Mouse (Mus musculus) hindbrain, embryonic 15.5 days (tissue): Measurements from ENCODE around the gene Gm45713. TPM values are rescaled to one million over a fixed set of nuclear protein-coding genes. Genes with fewer than 3 reads are reported as not detected.
"Not testable (repeated sequence)": the region's sequence is repeated elsewhere in the genome, so short reads cannot be mapped to it uniquely, and the experiment has no call there.

Experiments
- ATAC-seq: fragments of 200-750 bp; cut with Nextera tagmentation; 2 replicates; pipeline ENCODE4 v1.8.0; 2017; ENCODE audit warnings: low read depth, moderate number of reproducible peaks, moderate TSS enrichment; ENCODE audit not compliant: low FRiP score
- H3K27ac ChIP-seq: fragments of 300-500 bp; sonication (generic); replicated peaks from 2 replicates; pipeline ENCODE4 v1.5.1; 2015; ENCODE audit warnings: mild to moderate bottlenecking, inconsistent platforms
- H3K27me3 ChIP-seq: fragments of 300-500 bp; sonication (generic); 2 replicates; pipeline ENCODE4 v1.6.1; 2015; ENCODE audit warnings: control low read depth, inconsistent platforms
- H3K36me3 ChIP-seq: fragments of 300-500 bp; sonication (generic); 2 replicates; pipeline ENCODE4 v1.6.1; 2015; ENCODE audit warnings: control low read depth, inconsistent platforms
- H3K4me1 ChIP-seq: fragments of 300-500 bp; sonication (generic); replicated peaks from 2 replicates; pipeline ENCODE4 v1.6.1; 2015; ENCODE audit warnings: control low read depth, inconsistent platforms
- H3K4me2 ChIP-seq: fragments of 300-500 bp; sonication (generic); 2 replicates; pipeline ENCODE4 v1.6.1; 2015; ENCODE audit warnings: moderate library complexity, mild to moderate bottlenecking, inconsistent platforms
- H3K4me3 ChIP-seq: fragments of 300-500 bp; sonication (generic); 2 replicates; pipeline ENCODE4 v1.5.1; 2015; ENCODE audit warnings: mild to moderate bottlenecking, inconsistent platforms
- H3K9ac ChIP-seq: fragments of 300-500 bp; sonication (generic); 2 replicates; pipeline ENCODE4 v1.6.1; 2015; ENCODE audit warnings: inconsistent platforms
- H3K9me3 ChIP-seq: fragments of 300-500 bp; sonication (generic); 2 replicates; pipeline ENCODE4 v1.6.1; 2016; ENCODE audit warnings: control low read depth, inconsistent platforms
- WGBS: fragments of 180-500 bp; shearing (Covaris S2); methylation state at CpG from one replicate; pipeline ENCODE4 v1.1.7; 2015; 5-methylcytosine and 5-hydroxymethylcytosine counted together
- polyA plus RNA-seq: library from polyadenylated mRNA; unstranded; fragments of >200 nt; fragmentation: Nextera tagmentation; extraction: Ambion mirVana; gene quantifications from 2 replicates; pipeline ENCODE4 v1.2.1, GENCODE M21; 2015

The Gm45713 gene
- polyA plus RNA-seq, 1 experiment from 2014 or later = not detected

DNA sequence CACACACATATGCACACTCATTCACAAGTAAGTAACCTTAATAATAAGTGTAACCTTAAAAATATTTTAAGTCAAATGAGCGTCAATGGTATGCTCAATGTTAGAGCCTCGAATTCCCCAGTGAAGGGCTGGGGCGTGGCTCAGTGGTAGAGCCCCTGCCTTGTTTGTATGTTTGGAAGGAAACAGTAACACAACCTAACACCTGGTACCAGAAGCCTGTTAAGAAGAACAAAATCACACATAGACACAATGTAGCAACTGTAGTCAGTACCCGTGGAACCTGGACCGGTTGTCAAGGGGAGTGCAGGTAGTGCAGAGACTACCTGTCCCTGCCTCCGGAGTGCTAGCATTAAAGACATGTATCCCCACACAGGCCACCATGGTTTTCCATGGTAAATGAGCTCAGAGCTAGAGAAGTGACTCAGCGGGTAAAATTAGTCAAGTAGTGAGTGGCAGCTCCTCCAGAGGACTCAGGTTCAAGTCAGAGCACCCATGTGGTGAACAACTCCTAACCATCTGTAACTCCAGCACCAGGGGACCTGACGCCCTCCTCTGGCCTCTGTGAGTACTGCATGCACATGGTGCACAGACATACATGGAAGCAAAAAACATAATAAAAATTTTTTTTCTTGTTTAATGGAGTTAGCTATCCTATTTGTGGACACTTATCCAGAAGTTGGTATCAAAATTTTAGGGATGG is 37.3 kb downstream of the Gm45713 start:
- Histone ChIP-seq H3K9ac (no peak overlapping the region), H3K4me1 (no peaks in the 10 kb centered on the region), H3K4me2 (no peak overlapping the region), H3K27me3 (no peaks in the 10 kb centered on the region), H3K4me3 (no peak overlapping the region), H3K27ac (no peak overlapping the region), H3K9me3 (no peaks in the 10 kb centered on the region), H3K36me3 (no peaks in the 10 kb centered on the region)
- ATAC-seq = no peak
- WGBS = 87% methylated on average over 8 of the region's 8 CpGs

DNA sequence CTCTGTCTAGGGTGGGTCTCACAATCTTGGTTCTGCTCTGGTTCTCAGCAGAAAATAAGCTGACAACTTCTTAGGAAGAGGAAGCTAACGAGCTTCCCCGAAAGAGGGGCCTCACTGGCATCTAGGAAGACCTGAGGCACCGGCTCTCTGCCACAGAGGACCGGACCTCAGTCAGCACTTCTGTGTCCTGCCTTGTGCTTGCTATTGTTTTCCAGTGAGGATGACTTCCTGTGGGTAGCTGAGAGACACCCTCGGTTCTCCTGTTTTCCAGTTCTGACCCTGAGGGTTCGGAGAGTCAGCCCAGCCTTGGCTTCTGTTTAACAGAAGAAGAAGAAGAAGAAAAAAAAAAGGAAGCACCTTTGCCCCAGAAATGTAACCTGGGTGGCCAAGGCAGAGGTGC is 38.6 kb downstream of the Gm45713 start:
- H3K4me3 ChIP-seq = no peak overlapping the region

DNA sequence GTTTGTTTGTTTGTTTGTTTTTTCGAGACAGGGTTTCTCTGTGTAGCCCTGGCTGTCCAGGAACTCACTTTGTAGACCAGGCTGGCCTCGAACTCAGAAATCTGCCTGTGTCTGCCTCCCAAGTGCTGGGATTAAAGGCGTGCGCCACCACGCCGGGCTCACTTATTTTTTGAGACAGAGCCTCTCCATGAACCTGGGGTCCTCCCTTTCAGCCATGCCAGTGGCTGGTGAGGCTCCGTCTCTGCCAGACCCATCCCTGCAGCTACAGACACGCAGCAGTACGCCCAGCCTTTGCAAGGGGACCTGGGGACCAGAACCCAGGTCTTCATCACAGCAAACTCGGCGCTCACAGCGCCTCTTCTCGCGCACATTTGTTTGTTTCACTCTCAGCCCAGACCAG is 40.1 kb downstream of the Gm45713 start:
- not testable (repeated sequence) for H3K36me3 ChIP-seq, H3K27me3 ChIP-seq, H3K27ac ChIP-seq, H3K9ac ChIP-seq, H3K4me1 ChIP-seq, ATAC-seq, H3K4me2 ChIP-seq, H3K4me3 ChIP-seq, H3K9me3 ChIP-seq
- 94% methylated on average over 14 of the region's 14 CpGs for WGBS

More for the DNA sequence above, 38.6 kb downstream of the Gm45713 start:
- no peaks in the 10 kb centered on the region for H3K36me3 ChIP-seq
- 85% methylated on average over 6 of the region's 6 CpGs for WGBS
- ATAC-seq = no peak
- H3K4me1 ChIP-seq = no peaks in the 10 kb centered on the region
- H3K9ac ChIP-seq = no peak overlapping the region
- no peak overlapping the region for H3K27ac ChIP-seq
- H3K4me2 ChIP-seq = no peak overlapping the region
- H3K27me3 ChIP-seq = no peaks in the 10 kb centered on the region
- no peaks in the 10 kb centered on the region for H3K9me3 ChIP-seq

DNA sequence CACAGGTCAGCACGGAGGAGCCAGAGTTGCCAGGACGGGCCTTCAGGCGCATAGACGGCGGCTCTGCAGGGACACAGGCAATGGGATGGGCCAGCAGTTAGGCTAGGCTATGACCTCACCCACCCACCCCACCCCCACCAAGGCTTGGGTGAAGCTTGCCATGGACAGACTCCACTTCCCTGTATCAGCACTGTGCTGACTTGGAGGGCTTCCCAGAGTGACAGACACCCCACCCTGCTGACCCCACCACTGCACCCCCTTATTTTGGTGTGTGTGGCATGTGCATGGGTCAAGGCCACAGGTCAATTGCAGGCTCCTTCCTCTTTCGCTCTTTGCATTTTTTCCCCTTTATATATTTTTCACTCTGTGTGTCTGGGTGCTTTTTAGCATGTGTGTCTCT is 40.7 kb downstream of the Gm45713 start:
- Histone ChIP-seq H3K36me3 (no peaks in the 10 kb centered on the region), H3K4me2 (no peak overlapping the region), H3K9ac (no peak overlapping the region), H3K4me3 (no peak overlapping the region), H3K27ac (no peak overlapping the region), H3K9me3 (no peaks in the 10 kb centered on the region), H3K4me1 (peaks cover 5% of the 10 kb centered on the region; the same call in 1 of the 2 replicates), H3K27me3 (no peaks in the 10 kb centered on the region)
- WGBS = 83% methylated on average over 6 of the region's 6 CpGs
- ATAC-seq = no peak

DNA sequence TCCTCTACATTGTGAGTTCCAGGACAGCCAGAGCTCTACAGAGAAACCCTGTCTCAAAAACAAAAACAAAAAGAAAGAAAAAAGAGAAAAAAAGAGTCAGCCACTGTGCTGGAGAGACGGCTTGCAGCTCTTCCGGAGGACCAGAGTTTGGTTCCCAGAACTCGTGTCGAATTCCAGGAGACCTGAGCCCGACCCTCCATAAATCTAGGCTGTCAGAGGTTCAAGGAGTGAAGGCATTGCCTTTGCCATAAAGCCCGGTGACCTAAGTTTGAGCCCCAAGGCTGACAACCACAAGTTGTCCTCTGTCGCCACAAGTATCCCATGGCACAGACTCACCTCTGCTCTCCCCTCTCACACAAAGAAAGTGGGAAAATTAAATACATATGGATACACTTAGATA is 41.9 kb downstream of the Gm45713 start:
- ATAC-seq = no peak
- Histone ChIP-seq H3K9me3 (no peaks in the 10 kb centered on the region), H3K27ac (no peak overlapping the region), H3K9ac (no peak overlapping the region), H3K36me3 (no peaks in the 10 kb centered on the region), H3K27me3 (no peaks in the 10 kb centered on the region), H3K4me1 (peaks cover 5% of the 10 kb centered on the region; the same call in 1 of the 2 replicates), H3K4me3 (no peak overlapping the region), H3K4me2 (no peak overlapping the region)
- 40% methylated on average over 7 of the region's 7 CpGs for WGBS

DNA sequence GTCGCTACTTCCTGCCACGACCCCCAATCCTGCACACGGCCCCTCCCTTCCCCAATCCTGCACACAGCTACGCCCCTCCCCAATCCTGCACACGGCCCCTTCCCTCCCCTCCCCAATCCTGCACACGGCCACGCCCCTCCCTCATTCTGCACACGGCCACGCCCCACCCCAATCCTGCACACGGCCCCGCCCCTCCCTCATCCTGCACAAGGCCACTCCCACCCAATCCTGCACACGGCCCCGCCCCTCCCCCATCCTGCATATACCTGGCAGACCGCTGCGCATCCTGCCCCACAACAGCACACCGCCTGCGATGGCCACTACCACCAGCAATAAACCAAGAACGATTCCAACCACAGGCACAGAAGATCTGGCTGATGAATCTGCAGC is 42.5 kb downstream of the Gm45713 start:
- no peak overlapping the region for H3K9ac ChIP-seq
- no peak for ATAC-seq
- no peaks in the 10 kb centered on the region for H3K9me3 ChIP-seq
- no peaks in the 10 kb centered on the region for H3K27me3 ChIP-seq
- no peak overlapping the region for H3K4me3 ChIP-seq
- H3K4me2 ChIP-seq = no peak overlapping the region
- 41% methylated on average over 18 of the region's 18 CpGs for WGBS
- no peaks in the 10 kb centered on the region for H3K36me3 ChIP-seq
- H3K27ac ChIP-seq = no peak overlapping the region
- H3K4me1 ChIP-seq = peaks cover 5% of the 10 kb centered on the region; the same call in 1 of the 2 replicates

DNA sequence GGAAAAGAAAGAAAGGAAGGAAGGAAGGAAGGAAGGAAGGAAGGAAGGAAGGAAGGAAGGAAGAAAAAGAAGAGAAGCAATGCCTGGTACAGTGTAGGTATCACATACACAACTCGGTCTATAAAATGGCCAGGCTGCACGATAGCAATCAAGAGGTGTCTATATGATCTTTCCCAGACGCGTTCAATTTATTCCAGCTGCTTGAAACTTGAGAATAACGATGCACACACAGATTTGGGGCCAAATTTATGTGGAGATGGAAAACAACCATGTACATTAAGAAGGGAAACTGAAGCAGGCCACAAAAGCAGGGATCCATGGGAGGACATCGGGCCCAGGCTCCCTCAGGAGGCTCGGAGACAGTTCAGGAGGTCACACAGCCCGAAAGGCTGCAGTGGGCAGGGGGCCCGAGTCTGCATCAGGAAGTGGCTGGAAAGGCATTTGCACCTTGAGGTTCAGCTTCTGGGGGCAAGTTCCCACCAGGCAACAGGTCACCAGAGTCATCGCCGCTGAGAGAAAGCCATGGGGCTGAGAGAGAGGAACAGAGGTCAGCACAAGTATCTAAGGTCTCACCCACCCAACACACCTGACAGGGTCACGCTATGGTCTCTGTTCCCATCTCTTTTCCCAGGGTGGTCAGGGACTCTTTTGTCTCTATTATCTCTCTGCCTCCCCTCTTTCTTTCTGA is 43.1 kb downstream of the Gm45713 start:
- Histone ChIP-seq H3K27me3 (no peaks in the 10 kb centered on the region), H3K4me3 (no peak overlapping the region), H3K4me2 (no peak overlapping the region), H3K9me3 (no peaks in the 10 kb centered on the region), H3K27ac (no peak overlapping the region), H3K4me1 (peaks cover 5% of the 10 kb centered on the region; the same call in 1 of the 2 replicates), H3K36me3 (no peaks in the 10 kb centered on the region), H3K9ac (no peak overlapping the region)
- no peak for ATAC-seq
- 65% methylated on average over 12 of the region's 12 CpGs for WGBS

DNA sequence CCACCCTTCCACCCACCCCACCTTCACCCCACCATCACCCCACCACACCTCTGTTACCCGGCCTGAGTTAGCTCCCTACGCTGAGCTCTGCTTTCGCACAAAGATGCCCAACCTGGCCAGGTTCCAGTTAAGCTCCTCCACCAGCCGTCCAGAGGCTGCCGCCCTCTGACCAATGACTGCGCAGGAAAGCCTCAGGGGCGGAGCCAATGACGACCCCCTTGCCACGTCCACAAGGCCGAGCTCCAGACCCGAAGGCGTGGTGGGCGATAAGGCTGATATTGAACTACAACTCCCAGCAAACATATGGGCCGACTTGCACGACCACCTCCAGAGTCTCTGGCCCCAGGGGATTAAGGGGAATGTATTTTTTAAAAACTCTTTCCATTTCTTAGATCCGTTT is 44.0 kb downstream of the Gm45713 start, which contains the start of gene Rcn3:
Rcn3 (minus strand) TSS at position 174 of the 400 bp plus-strand sequence.
- Histone ChIP-seq H3K27ac (peak within 1 kb of the TSS; percentile 24; the same call in 1 of the 2 replicates), H3K4me2 (peak within 1 kb of the TSS; percentile 64), H3K9ac (0 out of 2 replicates have a peak within 1 kb of the TSS, but pooled peaks have one; percentile 35), H3K36me3 (no peaks in the 10 kb centered on the region), H3K4me1 (peaks cover 5% of the 10 kb centered on the region; the same call in 1 of the 2 replicates), H3K4me3 (peak within 1 kb of the TSS; percentile 40), H3K9me3 (no peaks in the 10 kb centered on the region), H3K27me3 (no peaks in the 10 kb centered on the region)
- under 1% methylated on average over 16 of the region's 16 CpGs for WGBS
- ATAC-seq = peak; percentile 92

DNA sequence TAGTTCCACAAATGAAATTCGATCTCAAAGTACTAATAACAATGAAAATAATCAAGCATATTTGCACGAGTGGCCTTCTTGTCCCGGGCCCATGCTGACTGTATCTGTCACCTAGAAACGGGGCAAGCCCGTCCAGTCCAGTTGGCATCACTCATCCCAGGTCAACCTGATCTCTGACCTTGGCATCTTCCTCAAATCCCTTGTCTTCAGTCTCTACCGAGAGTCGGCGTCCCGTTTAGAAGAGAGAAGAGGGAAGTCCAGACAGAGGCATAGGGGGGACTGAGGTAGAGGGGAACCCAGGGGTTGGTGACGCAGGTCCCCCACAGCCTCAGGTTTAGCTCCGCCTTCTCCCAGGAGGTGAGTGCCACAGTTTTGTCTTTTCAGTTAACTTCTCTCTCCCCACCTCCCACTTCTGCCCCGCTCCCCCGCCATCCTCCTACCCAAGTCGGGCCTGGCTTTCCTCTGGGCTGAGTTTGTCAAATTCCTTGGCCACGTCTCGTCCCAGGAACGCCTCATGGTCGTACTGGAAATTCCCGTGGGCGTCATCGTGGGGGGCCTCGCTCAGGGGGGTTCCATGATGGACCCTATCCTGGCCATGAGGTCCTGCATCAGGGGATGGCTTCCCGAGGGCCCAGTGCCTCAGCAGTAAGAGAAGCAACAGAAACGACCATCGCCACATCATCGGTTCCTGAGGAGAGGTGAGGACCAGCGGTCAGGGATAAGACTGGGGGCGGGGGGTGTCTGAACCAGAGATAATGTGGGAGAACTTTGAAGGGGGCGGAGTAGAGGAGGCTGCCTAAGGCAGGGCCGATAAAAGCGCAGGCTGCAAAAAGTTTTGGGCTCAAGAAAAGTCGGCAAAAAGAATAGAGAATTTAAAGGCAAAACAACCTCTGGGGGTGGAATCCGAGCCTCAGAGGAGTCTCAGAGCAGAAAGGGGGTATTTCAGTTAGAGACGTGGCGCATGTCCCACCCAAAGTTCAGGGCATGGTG is 44.7 kb downstream of the Gm45713 start:
- WGBS = 18% methylated on average over 35 of the region's 35 CpGs
- peak; percentile 38; the same call in 1 of the 2 replicates for ATAC-seq
- Histone ChIP-seq H3K27ac (0 out of 2 replicates have a peak overlapping the region, but pooled peaks have one; percentile 24), H3K9ac (0 out of 2 replicates have a peak overlapping the region, but pooled peaks have one; percentile 35), H3K4me2 (peak overlapping the region; percentile 64), H3K9me3 (no peaks in the 10 kb centered on the region), H3K36me3 (0 out of 2 replicates have a peak, but pooled peaks cover 3% of the 10 kb centered on the region), H3K4me1 (peaks cover 5% of the 10 kb centered on the region; the same call in 1 of the 2 replicates), H3K27me3 (no peaks in the 10 kb centered on the region), H3K4me3 (peak overlapping the region; percentile 40)

DNA sequence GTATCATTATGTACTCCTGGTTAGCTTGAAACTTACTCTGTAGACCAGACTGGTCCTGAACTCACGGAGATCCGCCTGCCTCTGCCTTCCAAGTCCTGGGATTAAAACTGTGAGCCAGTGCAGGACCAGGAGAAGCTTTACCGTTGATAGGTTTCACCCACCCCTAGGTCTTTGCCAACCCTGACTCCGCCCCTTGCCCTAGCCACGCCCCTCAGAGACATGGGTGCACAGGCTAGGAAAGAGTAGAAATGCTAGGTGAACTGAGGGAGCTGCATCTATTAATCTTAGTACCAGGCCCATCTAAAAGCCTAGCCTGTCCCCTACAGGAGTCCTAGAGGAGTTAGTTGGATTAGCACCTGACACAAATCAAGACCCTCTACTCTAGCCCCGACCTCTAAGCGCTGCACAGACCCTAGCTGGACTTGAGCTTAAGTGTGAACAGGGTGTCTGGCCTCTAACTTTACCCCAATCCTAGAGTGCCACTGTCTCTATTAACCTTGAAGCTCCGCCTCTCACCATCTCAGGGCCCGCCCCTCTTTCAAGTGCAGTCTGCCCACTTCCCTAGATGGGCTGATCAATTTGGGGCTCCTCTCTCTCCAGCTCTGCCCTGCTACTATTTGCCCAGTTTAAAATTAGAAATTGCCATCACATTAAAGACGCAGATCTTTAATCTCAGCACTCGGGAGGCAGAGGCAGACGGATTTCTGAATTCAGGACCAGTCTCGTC is 45.6 kb downstream of the Gm45713 start:
- H3K27ac ChIP-seq = no peak overlapping the region
- no peak for ATAC-seq
- 82% methylated on average over 13 of the region's 13 CpGs for WGBS
- no peak overlapping the region for H3K9ac ChIP-seq
- H3K4me1 ChIP-seq = peaks cover 5% of the 10 kb centered on the region; the same call in 1 of the 2 replicates
- no peak overlapping the region for H3K4me2 ChIP-seq
- H3K9me3 ChIP-seq = no peaks in the 10 kb centered on the region
- H3K4me3 ChIP-seq = no peak overlapping the region
- H3K36me3 ChIP-seq = 0 out of 2 replicates have a peak, but pooled peaks cover 4% of the 10 kb centered on the region
- H3K27me3 ChIP-seq = no peaks in the 10 kb centered on the region

DNA sequence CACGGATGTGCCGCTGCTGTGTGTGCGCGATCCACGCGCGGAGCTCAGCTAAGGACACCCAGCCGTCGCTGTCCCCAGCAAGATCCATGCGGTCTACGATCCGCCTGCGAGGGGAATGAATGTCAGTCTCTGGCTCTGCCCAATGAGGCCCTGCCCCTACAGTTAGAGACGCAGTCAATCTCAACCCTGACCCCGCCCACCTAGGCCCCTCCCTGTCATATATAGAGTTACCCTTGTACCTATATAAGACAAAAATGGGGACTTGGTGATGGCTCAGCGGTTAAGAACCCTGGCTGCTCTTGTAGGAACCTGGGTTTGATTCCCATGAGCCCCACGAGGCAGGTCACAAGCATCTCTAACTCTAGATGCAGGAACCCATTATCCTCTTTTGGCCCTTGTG is 47.4 kb downstream of the Gm45713 start:
- no peak overlapping the region for H3K4me2 ChIP-seq
- 0 out of 2 replicates have a peak, but pooled peaks cover 4% of the 10 kb centered on the region for H3K36me3 ChIP-seq
- no peak overlapping the region for H3K9ac ChIP-seq
- WGBS = 93% methylated on average over 17 of the region's 17 CpGs
- H3K4me1 ChIP-seq = peaks cover 5% of the 10 kb centered on the region; the same call in 1 of the 2 replicates
- no peaks in the 10 kb centered on the region for H3K27me3 ChIP-seq
- H3K9me3 ChIP-seq = no peaks in the 10 kb centered on the region
- H3K4me3 ChIP-seq = no peak overlapping the region
- ATAC-seq = no peak
- H3K27ac ChIP-seq = no peak overlapping the region
